Mouse (Mus musculus): ENCODE data around the gene Gapdhs.

GRCm38 (mm10) chr7:30683425-30683824 lies 60.1 kb downstream of the Gapdhs start:
- no peak for TF ChIP-seq CTCF (IDR thresholded peaks at IDR 0.05; ENCODE audit: low read depth, low read length)
- TF ChIP-seq GATA1 (IDR thresholded peaks at IDR 0.05; ENCODE audit: borderline replicate concordance, low read length) = no peak
- TF ChIP-seq GATA2 (IDR thresholded peaks at IDR 0.05; ENCODE audit: borderline replicate concordance, low read depth, low read length) = no peak

Measured in G1E (cell line).